ENCODE assay signal across 11 mouse cellular contexts in genomic region chr10:73296456-73296855, GRCm38 (mm10).
DNase-seq lines count a peak whose midpoint lies in the region; ATAC-seq lines count a peak whose summit lies in the region.
"Had no signal": no experiment of that assay in that cellular context is flagged by ENCODE, and none has a peak within 500 bp of the region (broad histone marks: within the 10 kb centered on the region; RNA-seq: fewer than 3 reads in every experiment).

No protein-coding gene starts in this region.

- H3K27ac ChIP-seq in embryonic facial prominence, embryonic 14.5 days (replicated peaks; ENCODE audit: low read depth, low read length): no peak overlapping the region
- no peak overlapping the region for H3K27ac ChIP-seq in embryonic facial prominence, embryonic 10.5 days (replicated peaks)
- no peak overlapping the region for H3K27ac ChIP-seq in hindbrain, embryonic 16.5 days (ENCODE audit: low read depth, low read length)
- H3K27ac ChIP-seq in hindbrain, embryonic 12.5 days: no peak overlapping the region
- no peak overlapping the region for H3K27ac ChIP-seq in forebrain, embryonic 14.5 days (ENCODE audit: low read depth, low read length)
- H3K27ac ChIP-seq: left cerebral cortex, adult 2 months; lung, embryonic 15.5 days; stomach, embryonic 15.5 days had no signal

- no peak overlapping the region for H3K4me2 ChIP-seq in embryonic facial prominence, embryonic 14.5 days (ENCODE audit: low read depth, low read length)
- no peak overlapping the region for H3K4me2 ChIP-seq in hindbrain, embryonic 16.5 days (ENCODE audit: low read length)
- no peak overlapping the region for H3K4me2 ChIP-seq in hindbrain, embryonic 12.5 days (replicated peaks)
- no peak overlapping the region for H3K4me2 ChIP-seq in forebrain, embryonic 14.5 days (ENCODE audit: low read length)
- H3K4me2 ChIP-seq: lung, embryonic 15.5 days; stomach, embryonic 15.5 days had no signal

- ATAC-seq in embryonic facial prominence, embryonic 14.5 days (ENCODE audit: low read depth): no peak
- peak; percentile 64; the same call in 1 of the 2 replicates for ATAC-seq in hindbrain, embryonic 16.5 days
- ATAC-seq in hindbrain, embryonic 12.5 days (ENCODE audit: low FRiP score): no peak
- ATAC-seq in forebrain, embryonic 14.5 days: peak; percentile 96

- no peaks in the 10 kb centered on the region for H3K9me3 ChIP-seq in embryonic facial prominence, embryonic 14.5 days (ENCODE audit: control insufficient read depth, low read length)
- no peaks in the 10 kb centered on the region for H3K9me3 ChIP-seq in embryonic facial prominence, embryonic 10.5 days
- H3K9me3 ChIP-seq in hindbrain, embryonic 16.5 days (ENCODE audit: control insufficient read depth, low read length): no peaks in the 10 kb centered on the region
- H3K9me3 ChIP-seq in hindbrain, embryonic 12.5 days (replicated peaks): no peaks in the 10 kb centered on the region
- no peaks in the 10 kb centered on the region for H3K9me3 ChIP-seq in forebrain, embryonic 14.5 days (replicated peaks; ENCODE audit: control insufficient read depth, low read length)
- H3K9me3 ChIP-seq: lung, embryonic 15.5 days; stomach, embryonic 15.5 days had no signal

- H3K27me3 ChIP-seq in embryonic facial prominence, embryonic 14.5 days (replicated peaks; ENCODE audit: control insufficient read depth, insufficient read depth, low read length): no peaks in the 10 kb centered on the region
- no peaks in the 10 kb centered on the region for H3K27me3 ChIP-seq in embryonic facial prominence, embryonic 10.5 days (replicated peaks; ENCODE audit: low read depth, poor library complexity, severe bottlenecking)
- H3K27me3 ChIP-seq in hindbrain, embryonic 16.5 days (replicated peaks; ENCODE audit: control insufficient read depth, insufficient read depth, low read length): no peaks in the 10 kb centered on the region
- no peaks in the 10 kb centered on the region for H3K27me3 ChIP-seq in hindbrain, embryonic 12.5 days
- no peaks in the 10 kb centered on the region for H3K27me3 ChIP-seq in forebrain, embryonic 14.5 days (replicated peaks; ENCODE audit: control insufficient read depth, insufficient read depth, low read length)
- H3K27me3 ChIP-seq: lung, embryonic 15.5 days; stomach, embryonic 15.5 days had no signal

- WGBS in embryonic facial prominence, embryonic 14.5 days: 52% methylated on average over 5 of the region's 5 CpGs
- 75% methylated on average over 5 of the region's 5 CpGs for WGBS in embryonic facial prominence, embryonic 10.5 days
- 60% methylated on average over 5 of the region's 5 CpGs for WGBS in hindbrain, embryonic 16.5 days
- 77% methylated on average over 5 of the region's 5 CpGs for WGBS in hindbrain, embryonic 12.5 days
- WGBS in forebrain, embryonic 14.5 days: 24% methylated on average over 5 of the region's 5 CpGs

- H3K9ac ChIP-seq in embryonic facial prominence, embryonic 14.5 days (ENCODE audit: low read depth, low read length): no peak overlapping the region
- H3K9ac ChIP-seq in hindbrain, embryonic 16.5 days (ENCODE audit: low read depth, low read length): no peak overlapping the region
- H3K9ac ChIP-seq in hindbrain, embryonic 12.5 days: no peak overlapping the region
- no peak overlapping the region for H3K9ac ChIP-seq in forebrain, embryonic 14.5 days (ENCODE audit: low read length)
- H3K9ac ChIP-seq: lung, embryonic 15.5 days; stomach, embryonic 15.5 days had no signal

- no peak overlapping the region for H3K4me3 ChIP-seq in embryonic facial prominence, embryonic 14.5 days (ENCODE audit: low read depth, low read length)
- H3K4me3 ChIP-seq in embryonic facial prominence, embryonic 10.5 days: no peak overlapping the region
- no peak overlapping the region for H3K4me3 ChIP-seq in hindbrain, embryonic 16.5 days (ENCODE audit: low read length)
- no peak overlapping the region for H3K4me3 ChIP-seq in hindbrain, embryonic 12.5 days
- no peak overlapping the region for H3K4me3 ChIP-seq in forebrain, embryonic 14.5 days (ENCODE audit: low read depth, low read length)
- H3K4me3 ChIP-seq: left cerebral cortex, adult 2 months; lung, embryonic 15.5 days; stomach, embryonic 15.5 days had no signal

- peak; percentile 66 for DNase-seq in embryonic facial prominence, embryonic 14.5 days (ENCODE audit: low spot score)
- no peak for DNase-seq in embryonic facial prominence, embryonic 10.5 days (ENCODE audit: low spot score)
- DNase-seq in adipocyte (ENCODE audit: low spot score): peak; percentile 5
- peak; percentile 88 for DNase-seq in forebrain, embryonic 14.5 days (ENCODE audit: low spot score)
- DNase-seq in urinary bladder, adult 18-20 months (ENCODE audit: low spot score in 2 of 2): no peak
- DNase-seq: kidney, adult 2 months had no signal

- no peaks in the 10 kb centered on the region for H3K36me3 ChIP-seq in embryonic facial prominence, embryonic 14.5 days (ENCODE audit: control insufficient read depth, insufficient read depth, low read length)
- H3K36me3 ChIP-seq in embryonic facial prominence, embryonic 10.5 days (replicated peaks): no peaks in the 10 kb centered on the region
- no peaks in the 10 kb centered on the region for H3K36me3 ChIP-seq in hindbrain, embryonic 16.5 days (ENCODE audit: control insufficient read depth, insufficient read depth, low read length)
- H3K36me3 ChIP-seq in hindbrain, embryonic 12.5 days: no peaks in the 10 kb centered on the region
- no peaks in the 10 kb centered on the region for H3K36me3 ChIP-seq in forebrain, embryonic 14.5 days (ENCODE audit: control insufficient read depth, insufficient read depth, low read length)
- H3K36me3 ChIP-seq: lung, embryonic 15.5 days; stomach, embryonic 15.5 days had no signal

- no peaks in the 10 kb centered on the region for H3K4me1 ChIP-seq in embryonic facial prominence, embryonic 14.5 days (ENCODE audit: control insufficient read depth, insufficient read depth, low read length)
- no peaks in the 10 kb centered on the region for H3K4me1 ChIP-seq in embryonic facial prominence, embryonic 10.5 days
- no peaks in the 10 kb centered on the region for H3K4me1 ChIP-seq in hindbrain, embryonic 16.5 days (ENCODE audit: control insufficient read depth, insufficient read depth, low read depth, low read length)
- H3K4me1 ChIP-seq in hindbrain, embryonic 12.5 days: no peaks in the 10 kb centered on the region
- no peaks in the 10 kb centered on the region for H3K4me1 ChIP-seq in forebrain, embryonic 14.5 days (ENCODE audit: control insufficient read depth, insufficient read depth, low read length)
- H3K4me1 ChIP-seq: lung, embryonic 15.5 days; stomach, embryonic 15.5 days had no signal

Comparison
In these comparisons a context has a peak if more than half of its experiments do, and no peak if none do; other contexts are left out.
1. ATAC-seq: peak in hindbrain, embryonic 16.5 days (single experiment) and forebrain, embryonic 14.5 days (single experiment); none in embryonic facial prominence, embryonic 14.5 days (single experiment) and hindbrain, embryonic 12.5 days (single experiment).
2. DNase-seq: peak in embryonic facial prominence, embryonic 14.5 days (single experiment), adipocyte (single experiment) and forebrain, embryonic 14.5 days (single experiment); none in embryonic facial prominence, embryonic 10.5 days (single experiment) and urinary bladder, adult 18-20 months (0 of 2).